Mouse (Mus musculus): Measurements from ENCODE around the gene Sun5.

GRCm38 (mm10) chr2:153808146-153808545, 62.7 kb downstream of the Sun5 start:
- TF ChIP-seq CTCF (IDR thresholded peaks at IDR 0.05; ENCODE audit: extremely low read depth, insufficient read length, insufficient replicate concordance, low read depth, low read length), result no peak
- no peak for TF ChIP-seq POLR2A (IDR thresholded peaks at IDR 0.05; ENCODE audit: low read depth, low read length)
